Mouse (Mus musculus): ENCODE results near the gene Cep97.
"Not testable (repeated sequence)": the region's sequence is repeated elsewhere in the genome, so short reads cannot be mapped to it uniquely, and the experiment has no call there.

Gene Cep97

DNA sequence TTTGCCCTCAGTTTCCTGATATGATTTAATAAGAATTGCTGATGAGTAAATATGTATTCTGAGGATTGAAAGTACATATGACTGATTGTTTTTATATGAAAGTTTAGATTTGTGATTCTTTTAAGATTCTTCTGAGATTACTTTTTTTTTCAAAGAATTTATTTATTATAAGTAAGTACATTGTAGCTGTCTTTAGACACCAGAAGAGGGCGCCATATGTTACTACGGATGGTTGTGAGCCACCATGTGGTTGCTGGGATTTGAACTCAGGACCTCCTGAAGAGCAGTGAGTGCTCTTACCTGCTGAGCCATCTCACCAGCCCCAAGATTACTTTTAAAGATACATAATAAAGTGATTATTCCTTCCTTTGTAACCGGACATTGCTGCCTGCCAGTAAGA lies 45.2 kb downstream of the Cep97 start:
- DNase-seq, result no peak

DNA sequence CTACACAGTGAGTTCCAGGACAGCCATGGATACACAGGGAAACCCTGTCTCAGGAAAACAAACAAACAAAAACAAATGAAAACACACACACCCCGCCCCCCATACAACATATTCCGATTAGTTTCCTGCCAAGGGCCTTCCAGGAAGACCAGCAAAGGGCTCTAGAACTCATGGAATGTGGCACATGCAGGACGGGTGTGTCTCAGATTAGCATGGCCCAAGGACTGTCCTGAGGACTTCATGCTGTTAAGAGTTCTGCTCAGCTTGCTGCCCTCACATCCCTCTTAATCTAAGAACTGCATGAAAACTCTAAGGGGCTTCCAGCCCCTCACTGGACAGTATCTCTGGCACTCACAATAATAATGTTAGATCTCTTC lies 46.1 kb downstream of the Cep97 start:
- no peak for DNase-seq

DNA sequence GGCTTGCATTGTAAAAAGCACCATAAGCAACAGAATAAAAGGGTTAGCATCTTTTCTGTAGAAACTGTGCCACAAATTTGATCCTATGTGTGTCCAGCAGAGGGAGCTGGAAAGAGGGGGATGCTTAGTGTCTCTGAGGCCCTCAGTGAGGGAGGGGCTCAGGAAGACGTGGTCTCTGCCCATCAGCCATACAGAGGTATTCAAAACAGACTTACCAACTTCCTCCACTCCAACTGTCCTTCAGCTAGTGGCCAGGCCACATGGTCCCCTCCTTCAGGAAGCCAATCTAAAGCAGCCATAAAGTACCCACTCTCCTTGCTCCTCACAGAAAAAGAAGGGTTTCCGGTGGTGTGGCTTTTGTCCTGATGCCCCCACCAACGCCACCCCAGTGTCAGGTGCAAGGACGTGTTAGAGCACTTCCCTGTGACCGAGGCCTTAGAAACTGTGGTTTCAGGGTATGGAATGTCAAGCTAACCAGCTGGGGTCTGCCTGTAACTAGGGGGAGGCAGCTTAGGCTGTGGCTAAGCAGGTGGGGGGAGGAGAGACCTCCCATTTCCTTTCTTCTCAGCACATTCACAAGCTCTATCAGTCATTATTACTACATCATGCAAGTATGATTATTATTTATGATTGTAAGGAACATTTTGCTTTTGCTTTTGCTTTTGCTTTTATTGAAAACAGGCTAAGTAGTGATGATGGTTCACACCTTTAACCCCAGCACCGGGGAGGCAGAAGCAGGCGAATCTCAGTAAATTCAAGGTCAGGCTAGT lies 46.7 kb downstream of the Cep97 start:
- peak in 1 of 2 experiments; percentile 22 for DNase-seq

DNA sequence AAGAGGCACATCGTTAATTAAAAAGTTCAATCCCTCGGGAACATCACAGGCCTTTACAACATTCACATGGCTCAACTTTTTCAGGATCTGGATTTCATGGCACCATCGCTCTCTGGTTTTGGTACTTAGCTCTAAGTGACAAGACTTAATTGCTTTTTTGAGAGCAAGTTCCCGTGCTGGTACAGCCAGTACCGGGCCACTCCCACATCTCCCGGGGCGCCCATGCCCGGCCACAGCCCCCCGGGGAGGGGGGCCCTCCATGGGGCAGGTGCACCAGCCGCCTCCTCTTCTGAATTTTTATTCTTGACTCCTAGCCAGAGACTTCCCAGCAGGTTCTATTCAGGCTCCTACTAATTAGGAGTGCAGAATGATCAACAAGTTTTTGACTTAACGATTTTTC lies 50.4 kb downstream of the Cep97 start:
- DNase-seq, result no peak

DNA sequence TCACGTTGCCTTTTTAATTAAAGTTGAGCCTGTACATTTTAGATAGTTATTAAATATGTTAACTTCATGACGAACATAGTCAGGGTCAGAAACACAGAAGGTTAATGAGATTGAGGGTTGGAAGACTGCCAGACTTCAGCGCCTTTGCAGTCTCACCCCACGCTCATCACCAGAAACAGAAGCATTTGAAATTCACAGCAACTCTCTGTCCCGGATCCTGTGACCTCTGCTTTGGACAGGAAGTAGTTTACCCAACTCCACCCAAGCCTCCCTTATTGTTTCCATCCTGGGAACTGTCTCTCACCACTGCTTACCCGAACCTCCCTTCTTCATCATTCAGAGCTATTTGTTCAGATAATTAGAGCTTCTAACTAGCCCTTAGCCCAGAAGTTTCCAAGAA lies 58.6 kb downstream of the Cep97 start:
- DNase-seq, result no peak

DNA sequence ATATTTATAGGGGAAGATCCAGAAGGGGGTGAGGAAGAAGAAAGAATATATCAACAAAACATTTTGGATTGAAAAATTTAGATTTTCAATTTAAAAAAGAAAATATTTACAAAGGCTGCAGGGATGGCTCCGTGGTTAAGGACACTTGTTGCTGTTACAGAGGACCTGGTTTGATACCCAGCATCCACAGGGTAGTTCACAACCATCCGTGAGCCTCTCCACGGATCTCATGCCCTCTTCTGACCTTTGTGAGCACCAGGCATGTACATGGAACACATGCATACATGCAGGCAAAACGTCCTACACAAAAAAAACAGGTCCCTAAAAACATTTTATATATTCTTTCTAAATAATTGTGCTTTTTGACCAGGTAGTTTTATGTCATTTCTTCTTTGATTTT lies 70.8 kb downstream of the Cep97 start:
- no peak for DNase-seq

DNA sequence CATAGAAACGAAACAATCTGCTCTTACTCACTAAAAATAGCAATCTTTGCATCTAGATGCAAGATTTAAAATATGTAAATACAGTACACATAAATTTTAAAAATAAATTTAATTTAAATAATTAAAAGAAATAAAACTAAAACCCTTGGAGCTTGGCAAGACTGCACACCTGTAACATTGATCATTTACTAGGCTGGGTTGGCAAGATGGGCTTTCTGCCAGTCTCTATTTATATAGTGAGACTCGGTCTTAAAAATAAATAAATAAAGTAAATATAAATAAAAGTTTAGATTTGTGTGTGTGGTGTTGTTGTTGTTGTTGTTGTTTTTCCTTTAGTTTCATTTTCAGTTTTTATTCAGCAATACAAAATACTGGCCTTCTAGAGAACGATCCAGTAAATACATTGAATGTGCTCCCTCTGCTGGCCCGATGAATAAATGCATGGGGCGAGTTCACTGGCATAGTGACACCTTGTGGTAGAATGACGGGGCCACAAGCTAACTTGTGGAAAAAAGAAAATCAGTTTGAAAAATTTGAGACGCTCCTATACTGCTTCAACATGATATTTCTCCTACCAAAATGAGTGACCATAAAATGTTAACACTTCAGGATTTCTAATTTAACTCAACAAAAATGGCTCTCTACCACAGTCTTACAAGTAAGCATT lies 71.4 kb downstream of the Cep97 start:
- peak; percentile 82 to 86 for DNase-seq

DNA sequence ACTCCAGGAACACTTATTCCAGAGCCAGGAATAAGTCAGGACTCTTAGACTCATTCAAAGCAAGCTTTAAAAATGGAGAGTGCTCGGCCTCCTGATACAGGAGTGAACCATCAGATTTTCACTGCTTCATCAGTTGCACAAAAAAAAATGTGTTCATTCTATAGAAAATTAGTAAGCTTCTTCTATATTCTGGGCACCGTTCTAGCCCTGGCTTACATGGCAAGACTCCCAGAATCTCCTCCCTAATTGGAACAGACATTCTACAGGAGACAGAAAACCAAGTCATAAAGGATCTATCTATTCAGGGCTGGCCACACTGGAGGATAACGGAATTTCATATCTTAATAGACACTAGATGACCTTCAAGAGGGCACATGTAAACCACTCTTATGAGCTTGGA lies 73.6 kb downstream of the Cep97 start:
- DNase-seq, result no peak

DNA sequence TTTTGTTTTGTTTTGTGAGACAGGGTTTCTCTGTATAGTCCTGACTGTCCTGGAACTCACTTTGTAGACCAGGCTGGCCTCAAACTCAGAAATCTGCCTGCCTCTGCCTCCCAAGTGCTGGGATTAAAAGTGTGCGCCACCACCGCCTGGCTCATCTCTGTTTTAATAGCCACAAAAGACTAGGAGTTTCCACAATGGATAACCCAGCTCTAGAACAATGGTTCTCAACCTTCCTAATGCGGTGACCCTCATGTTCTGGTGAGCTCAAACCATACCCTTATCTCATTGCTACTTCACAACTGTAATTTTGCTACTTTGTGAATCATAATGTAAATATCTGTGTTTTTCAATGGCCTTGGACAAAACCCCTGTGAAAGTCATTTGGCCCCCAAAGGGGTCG lies 75.2 kb downstream of the Cep97 start:
- DNase-seq, result not testable (repeated sequence)

DNA sequence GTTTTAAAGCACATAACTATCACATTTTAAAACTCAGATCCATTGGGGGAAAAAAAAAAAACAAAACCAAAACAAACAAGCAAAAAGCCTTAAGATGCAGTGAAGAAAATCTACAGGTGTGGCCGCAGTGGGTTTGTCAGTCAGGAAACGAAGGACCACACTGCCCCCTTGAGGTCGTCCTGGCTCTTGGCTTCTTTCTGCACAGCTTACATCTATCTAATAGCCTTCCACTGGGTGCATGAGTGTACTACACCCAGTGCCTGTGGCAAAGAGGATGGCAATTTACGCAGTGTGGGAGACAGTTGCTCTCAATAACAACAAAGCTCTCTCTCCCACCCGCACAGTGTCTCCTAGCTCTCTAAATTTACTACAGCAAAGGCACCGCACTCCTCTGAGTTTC lies 76.2 kb downstream of the Cep97 start:
- peak; percentile 81 to 83 for DNase-seq

DNA sequence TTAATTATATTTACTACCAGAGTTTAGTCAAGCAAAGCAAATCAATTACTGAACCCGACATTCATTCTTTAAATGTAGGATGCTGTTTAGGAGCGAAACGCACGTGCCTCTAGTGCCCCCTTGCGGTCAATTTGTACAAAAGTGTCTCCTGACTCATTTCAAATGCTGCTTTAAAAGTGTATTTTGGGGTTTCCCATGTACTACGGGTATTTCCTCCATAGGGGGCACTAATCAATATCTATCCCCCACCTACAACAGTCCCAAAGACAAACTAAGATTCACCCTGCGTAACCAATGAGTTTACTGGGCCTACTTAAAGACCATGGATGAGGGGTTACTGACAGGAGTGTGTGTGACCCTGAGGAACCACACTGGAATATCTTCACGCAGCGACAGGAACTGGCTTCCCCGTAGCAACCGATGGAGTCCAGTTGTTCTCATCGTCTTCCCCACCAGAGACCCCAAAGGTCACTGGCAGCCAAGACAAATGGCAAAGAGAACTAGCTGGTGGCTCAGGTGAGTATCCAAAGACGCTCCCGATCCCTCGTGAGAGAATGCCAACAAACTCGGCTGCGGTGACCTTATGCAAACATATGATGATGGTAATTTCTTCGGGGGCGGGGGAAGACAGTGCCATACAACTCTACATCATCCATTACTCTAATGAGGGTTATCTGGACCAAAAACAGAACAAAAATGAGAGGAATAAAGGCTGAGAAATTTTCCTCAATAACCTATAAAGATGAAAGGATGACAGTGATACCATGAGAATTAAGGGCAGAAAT lies 81.5 kb downstream of the Cep97 start:
- peak; percentile 89 to 93 for DNase-seq

DNA sequence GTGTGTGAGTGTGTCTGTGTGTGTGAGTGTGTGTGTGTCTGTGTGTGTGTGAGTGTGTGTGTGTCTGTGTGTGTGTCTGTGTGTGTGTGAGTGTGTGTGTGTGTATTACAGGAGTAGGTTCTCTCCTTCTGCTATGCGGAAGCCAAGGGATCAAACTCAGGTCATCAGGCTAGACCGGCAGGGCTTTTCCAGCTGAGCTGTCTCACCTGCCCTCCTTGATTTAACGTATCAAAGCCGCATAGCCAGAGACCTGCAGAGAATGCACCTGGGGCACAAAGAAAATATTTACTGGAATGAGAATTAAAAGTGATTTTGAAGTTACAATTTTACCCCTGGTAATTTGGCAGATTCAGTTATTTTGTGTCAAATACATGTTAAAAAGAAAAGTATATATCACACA lies 82.1 kb downstream of the Cep97 start:
- peak in 1 of 2 experiments; percentile 12 for DNase-seq

DNA sequence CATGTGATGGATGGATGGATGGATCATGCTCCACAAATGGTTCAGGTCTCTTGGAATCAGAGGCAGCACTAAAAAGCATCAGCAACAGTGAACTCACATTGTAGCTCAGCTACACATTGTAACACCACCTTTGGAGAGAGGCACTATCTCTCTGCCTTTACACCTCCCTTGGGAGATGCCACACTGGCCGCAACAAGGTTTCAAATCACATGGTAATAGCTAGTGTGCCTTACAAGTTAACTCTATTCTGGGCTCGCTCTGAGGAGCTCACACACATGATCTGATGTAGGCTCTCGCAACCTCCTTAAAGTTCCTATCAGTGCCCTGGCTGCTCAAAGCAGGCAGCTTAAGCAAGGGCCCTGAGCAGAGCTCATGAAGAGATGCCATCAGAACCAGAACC lies 84.2 kb downstream of the Cep97 start:
- no peak for DNase-seq

Data from cerebellum, postnatal 10 days (tissue).